9 mouse cellular contexts compared by ENCODE assay signal in genomic region chr8:109155489-109155888, GRCm38 (mm10).
DNase-seq lines count a peak whose midpoint lies in the region; ATAC-seq and TF ChIP-seq lines count a peak whose summit lies in the region.
"Had no signal": no experiment of that assay in that cellular context is flagged by ENCODE, and none has a peak within 500 bp of the region (broad histone marks: within the 10 kb centered on the region; RNA-seq: fewer than 3 reads in every experiment).

No protein-coding gene starts in this region.

- no peak for TF ChIP-seq POLR2A in thymus, adult 2 months (IDR thresholded peaks at IDR 0.05; ENCODE audit: control insufficient read depth, extremely low read depth, insufficient read depth, low read length, poor library complexity)

- no peak overlapping the region for H3K27ac ChIP-seq in kidney, embryonic 15.5 days
- H3K27ac ChIP-seq in thymus, adult 2 months (ENCODE audit: control insufficient read depth, insufficient read depth, low read length): no peak overlapping the region

- H3K9me3 ChIP-seq in kidney, embryonic 15.5 days (replicated peaks): peaks cover 9% of the 10 kb centered on the region; the same call in 1 of the 2 replicates

- no peak overlapping the region for H3K4me3 ChIP-seq in kidney, embryonic 15.5 days (replicated peaks)
- no peak overlapping the region for H3K4me3 ChIP-seq in thymus, adult 2 months (ENCODE audit: control insufficient read depth, insufficient read depth, low read length)

- no peak for TF ChIP-seq CTCF in thymus, adult 2 months (IDR thresholded peaks at IDR 0.05; ENCODE audit: borderline replicate concordance, control insufficient read depth, extremely low read depth, insufficient read depth, low read length, poor library complexity)

- 36% methylated on average over 11 of the region's 11 CpGs for WGBS in kidney, embryonic 15.5 days
- 92% methylated on average over 11 of the region's 11 CpGs for WGBS in thymus, adult 2 months

- H3K4me2 ChIP-seq in kidney, embryonic 15.5 days: 0 out of 2 replicates have a peak overlapping the region, but pooled peaks have one; percentile 5

- H3K4me1 ChIP-seq in kidney, embryonic 15.5 days: no peaks in the 10 kb centered on the region
- H3K4me1 ChIP-seq in thymus, adult 2 months (replicated peaks; ENCODE audit: control insufficient read depth, insufficient read depth, low read length): no peaks in the 10 kb centered on the region

- no peak for ATAC-seq in kidney, embryonic 15.5 days (replicated peaks; ENCODE audit: low FRiP score)
- ATAC-seq in erythroblast, adult 5-6 weeks (replicated peaks; ENCODE audit: low FRiP score, poor library complexity, severe bottlenecking): no peak

- no peaks in the 10 kb centered on the region for H3K36me3 ChIP-seq in kidney, embryonic 15.5 days
- H3K36me3 ChIP-seq in thymus, adult 2 months (ENCODE audit: control insufficient read depth, insufficient read depth, low read length): no peaks in the 10 kb centered on the region

- DNase-seq in kidney, adult 11 months: no peak
- DNase-seq in embryo, embryonic 11 days: peak; percentile 37
- peak; percentile 44 for DNase-seq in heart, adult 8-10 months (ENCODE audit: low spot score)
- peak; percentile 11 for DNase-seq in lung, postnatal 10 days
- no peak for DNase-seq in thymus, adult 2 months
- no peak for DNase-seq in ovary, postnatal 36 days (ENCODE audit: low spot score)
- DNase-seq: cerebellum, postnatal 36 days had no signal

- no peak overlapping the region for H3K9ac ChIP-seq in kidney, embryonic 15.5 days

- no peaks in the 10 kb centered on the region for H3K27me3 ChIP-seq in kidney, embryonic 15.5 days
- H3K27me3 ChIP-seq in thymus, adult 2 months (ENCODE audit: control insufficient read depth, insufficient read depth, low read length): no peaks in the 10 kb centered on the region

Comparison
In these comparisons a context has a peak if more than half of its experiments do, and no peak if none do; other contexts are left out.
1. DNase-seq: peak in embryo, embryonic 11 days (single experiment), heart, adult 8-10 months (single experiment) and lung, postnatal 10 days (single experiment); none in kidney, adult 11 months (single experiment), thymus, adult 2 months (single experiment) and ovary, postnatal 36 days (single experiment).